Mouse (Mus musculus) E14TG2a.4 (cell line): ENCODE data around the gene Gria4.
"Not testable (repeated sequence)": the region's sequence is repeated elsewhere in the genome, so short reads cannot be mapped to it uniquely, and the experiment has no call there.

ENCODE experiments used
- H3K27me3 ChIP-seq: 2 replicates; pipeline ENCODE4 v1.6.1; 2014; ENCODE audit warnings: low read length, control low read depth; ENCODE audit not compliant: insufficient read depth
- H3K36me3 ChIP-seq: 2 replicates; pipeline ENCODE4 v1.6.1; 2014; ENCODE audit warnings: low read length, control low read depth; ENCODE audit not compliant: insufficient read depth
- H3K4me1 ChIP-seq: replicated peaks from 2 replicates; pipeline ENCODE4 v1.6.1; 2014; ENCODE audit warnings: low read depth, low read length, control low read depth
- H3K4me3 ChIP-seq: replicated peaks from 2 replicates; pipeline ENCODE4 v1.5.1; 2014; ENCODE audit warnings: mild to moderate bottlenecking, low read length
- H3K9me3 ChIP-seq: 2 replicates; pipeline ENCODE4 v1.6.1; 2014; ENCODE audit warnings: low read length, control low read depth
- CTCF ChIP-seq: conservative IDR thresholded peaks from 2 replicates; pipeline ENCODE4 v1.5.1; 2014; ENCODE audit warnings: low read length
- NANOG ChIP-seq: IDR thresholded peaks from 2 replicates; pipeline ENCODE4 v1.6.1; 2014; ENCODE audit warnings: borderline replicate concordance, low read length, mixed read lengths
- POU5F1 ChIP-seq: IDR thresholded peaks from 2 replicates; pipeline ENCODE4 v1.6.1; 2014; ENCODE audit warnings: low read length, borderline replicate concordance

The Gria4 gene

DNA sequence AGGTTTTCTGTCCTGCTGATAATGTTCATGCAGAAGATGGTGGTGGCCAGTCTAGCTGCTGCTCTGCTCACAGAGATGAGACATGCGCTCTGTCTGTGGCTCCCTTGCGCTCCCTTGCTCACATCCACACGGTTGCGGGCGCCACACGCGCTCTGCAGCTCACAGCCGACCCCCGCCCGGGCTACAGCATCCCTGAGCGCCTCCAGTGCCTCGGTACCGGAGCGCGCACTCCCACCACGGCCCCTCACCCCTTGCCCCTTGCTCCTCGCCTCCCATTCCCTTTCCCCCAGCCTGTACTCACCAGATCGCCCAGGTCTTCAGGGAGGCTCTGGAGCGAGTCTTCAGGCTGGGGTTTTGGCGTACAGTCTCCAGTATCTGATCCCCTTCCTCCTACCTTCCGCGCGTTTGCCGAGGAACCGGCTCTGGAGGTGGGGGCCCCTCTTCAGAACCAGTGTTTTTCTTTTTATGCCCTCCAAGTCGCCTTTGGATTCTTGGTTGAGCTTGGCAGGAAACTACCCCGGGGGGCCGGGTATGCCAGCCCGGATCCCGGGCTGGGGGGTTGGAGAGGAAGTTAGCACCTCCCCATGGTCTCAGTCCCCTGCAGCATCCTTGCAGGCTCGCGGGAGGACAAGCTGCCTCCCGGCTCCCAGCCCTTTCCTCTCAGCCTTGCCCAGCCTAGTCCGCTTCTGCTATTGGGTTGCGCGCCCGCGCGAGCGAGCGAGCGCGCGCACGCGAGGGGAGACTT lies at the start of gene Gria4:
TSS of gene Gria4 (minus strand) at position 691 of the 745 bp plus-strand sequence.
- Histone ChIP-seq H3K9me3 (no peaks in the 10 kb centered on the region), H3K36me3 (no peaks in the 10 kb centered on the region), H3K4me3 (peak within 1 kb of the TSS; percentile 85), H3K27me3 (peaks cover 26% of the 10 kb centered on the region), H3K4me1 (peaks cover 18% of the 10 kb centered on the region)
- TF ChIP-seq CTCF (no peak), NANOG (no peak)

GRCm38 (mm10) chr9:4810941-4811340 lies 14.9 kb upstream of the Gria4 start:
- H3K36me3 ChIP-seq, H3K4me3 ChIP-seq: not testable (repeated sequence)

GRCm38 (mm10) chr9:4803151-4803755 lies 7.2 kb upstream of the Gria4 start:
- TF ChIP-seq CTCF, result no peak
- Histone ChIP-seq H3K9me3 (peaks cover 2% of the 10 kb centered on the region; the same call in 1 of the 2 replicates), H3K36me3 (no peaks in the 10 kb centered on the region), H3K4me1 (0 out of 2 replicates have a peak, but pooled peaks cover 3% of the 10 kb centered on the region), H3K27me3 (no peaks in the 10 kb centered on the region), H3K4me3 (no peak overlapping the region)

More at GRCm38 (mm10) chr9:4810941-4811340, 14.9 kb upstream of the Gria4 start:
- H3K27me3 ChIP-seq, H3K4me1 ChIP-seq: not testable (repeated sequence)
- H3K9me3 ChIP-seq, result peaks cover 28% of the 10 kb centered on the region

- H3K4me1 ChIP-seq, result peaks cover 18% of the 10 kb centered on the region
- H3K4me3 ChIP-seq, result no peak overlapping the region
- H3K9me3 ChIP-seq, result no peaks in the 10 kb centered on the region
- TF ChIP-seq NANOG (no peak), CTCF (no peak), POU5F1 (no peak)
- no peaks in the 10 kb centered on the region for H3K36me3 ChIP-seq
- H3K27me3 ChIP-seq, result peaks cover 26% of the 10 kb centered on the region
These were observed 1.4 kb upstream of the Gria4 start for GRCm38 (mm10) chr9:4797396-4797795.

GRCm38 (mm10) chr9:4796289-4796645 lies 233 bp upstream of the Gria4 start:
- peaks cover 18% of the 10 kb centered on the region for H3K4me1 ChIP-seq
- peak overlapping the region; percentile 85 for H3K4me3 ChIP-seq
- TF ChIP-seq NANOG, result no peak
- TF ChIP-seq POU5F1, result no peak
- no peak for TF ChIP-seq CTCF
- no peaks in the 10 kb centered on the region for H3K36me3 ChIP-seq
- peaks cover 26% of the 10 kb centered on the region for H3K27me3 ChIP-seq
- no peaks in the 10 kb centered on the region for H3K9me3 ChIP-seq

DNA sequence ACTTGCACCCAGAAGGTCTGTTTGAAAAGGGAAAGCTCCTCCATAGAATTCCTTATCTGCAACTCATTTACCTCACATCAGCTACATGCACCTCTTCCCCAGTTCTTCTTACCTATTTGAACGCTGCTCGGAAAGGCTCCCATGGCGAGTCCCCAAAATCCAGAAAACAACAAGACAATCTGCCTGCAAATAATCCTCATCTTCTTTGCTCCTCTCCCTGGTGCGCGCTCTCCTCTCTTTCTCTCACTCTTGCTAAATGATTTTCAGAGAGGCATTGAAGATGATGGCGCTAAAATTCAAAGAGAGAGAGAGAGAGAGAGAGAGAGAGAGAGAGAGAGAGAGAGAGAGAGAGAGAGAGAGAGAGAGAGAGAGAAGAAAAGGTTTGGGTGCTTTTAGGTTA lies 959 bp downstream of the Gria4 start:
- Histone ChIP-seq H3K36me3 (no peaks in the 10 kb centered on the region), H3K9me3 (no peaks in the 10 kb centered on the region), H3K4me3 (peak overlapping the region; percentile 85), H3K27me3 (peaks cover 26% of the 10 kb centered on the region), H3K4me1 (peaks cover 18% of the 10 kb centered on the region)
- TF ChIP-seq NANOG, result no peak
- no peak for TF ChIP-seq POU5F1
- no peak for TF ChIP-seq CTCF

DNA sequence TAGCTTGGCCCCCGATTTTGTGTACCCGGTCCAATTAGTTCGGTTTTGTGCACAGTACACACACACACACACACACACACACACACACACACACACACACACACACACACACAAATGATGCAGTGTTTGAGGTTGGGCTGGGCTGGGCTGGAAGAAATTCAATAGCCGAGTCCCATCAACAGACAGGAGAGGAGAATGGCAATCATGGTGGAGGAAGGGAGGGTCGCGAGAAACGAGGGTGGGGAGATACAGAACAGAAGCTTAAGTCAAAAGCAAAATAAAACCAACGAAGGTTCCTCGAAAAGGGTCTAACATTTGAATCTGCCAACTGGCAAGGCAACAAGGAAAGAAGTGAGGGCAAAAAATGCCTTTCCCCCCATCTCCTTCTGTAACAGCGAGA lies 1.6 kb downstream of the Gria4 start:
- Histone ChIP-seq H3K27me3 (peaks cover 26% of the 10 kb centered on the region), H3K36me3 (no peaks in the 10 kb centered on the region), H3K9me3 (no peaks in the 10 kb centered on the region), H3K4me1 (peaks cover 18% of the 10 kb centered on the region), H3K4me3 (no peak overlapping the region)
- TF ChIP-seq CTCF (no peak), NANOG (no peak), POU5F1 (no peak)

DNA sequence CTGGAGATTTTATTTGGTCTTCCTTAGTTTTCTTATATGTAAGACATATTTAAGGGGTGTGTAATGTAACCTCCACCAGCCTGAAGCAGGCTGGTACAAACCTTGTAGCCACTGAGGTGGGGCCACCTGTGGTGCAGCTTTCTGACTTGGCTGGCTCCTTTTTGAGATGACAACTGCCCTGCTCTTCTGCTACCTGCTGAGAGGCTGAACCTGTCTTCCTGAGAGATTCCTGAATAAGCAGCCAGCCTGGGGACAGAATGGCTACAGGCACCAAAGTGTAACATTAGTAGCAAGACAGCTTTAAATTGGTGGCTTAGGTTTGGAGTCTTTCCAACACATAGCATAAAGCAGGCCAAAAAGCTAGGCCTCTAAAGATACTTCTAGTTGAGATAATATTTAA lies 46.6 kb downstream of the Gria4 start:
- not testable (repeated sequence) for H3K36me3 ChIP-seq, H3K27me3 ChIP-seq, H3K4me3 ChIP-seq, H3K9me3 ChIP-seq
- H3K4me1 ChIP-seq, result peaks cover 11% of the 10 kb centered on the region

- Histone ChIP-seq H3K4me1 (no peaks in the 10 kb centered on the region), H3K36me3 (no peaks in the 10 kb centered on the region), H3K27me3 (no peaks in the 10 kb centered on the region), H3K4me3 (no peak overlapping the region), H3K9me3 (peaks cover 5% of the 10 kb centered on the region; the same call in 1 of the 2 replicates)
- TF ChIP-seq NANOG (no peak), CTCF (no peak), POU5F1 (no peak)
These were observed 81.9 kb downstream of the Gria4 start for GRCm38 (mm10) chr9:4714086-4714485.
